Mouse (Mus musculus) limb, embryonic 11.5 days (tissue): Measurements from ENCODE around the gene Olfr380. TPM values are rescaled to one million over a fixed set of nuclear protein-coding genes. Genes with fewer than 3 reads are reported as not detected.

Experiments
- ATAC-seq: fragments of 200-750 bp; cut with Nextera tagmentation; 2 replicates; pipeline ENCODE4 v1.8.0; 2017; ENCODE audit warnings: low read depth; ENCODE audit not compliant: insufficient number of reproducible peaks, low FRiP score, low TSS enrichment
- DNase-seq: peaks from one replicate; pipeline ENCODE4 v3.0.0-alpha.2; 2015; ENCODE audit warnings: low spot score
- H3K27ac ChIP-seq: fragments of 300-500 bp; sonication (generic); replicated peaks from 2 replicates; pipeline ENCODE4 v1.5.1; 2014; ENCODE audit warnings: low read depth, mild to moderate bottlenecking, low read length
- H3K27me3 ChIP-seq: fragments of 300-500 bp; sonication (generic); 2 replicates; pipeline ENCODE4 v1.6.1; 2014; ENCODE audit warnings: mild to moderate bottlenecking, low read length, mixed read lengths; ENCODE audit not compliant: control insufficient read depth, insufficient read depth
- H3K36me3 ChIP-seq: fragments of 300-500 bp; sonication (generic); 2 replicates; pipeline ENCODE4 v1.6.1; 2014; ENCODE audit warnings: mild to moderate bottlenecking, low read length, moderate library complexity, mixed read lengths; ENCODE audit not compliant: control insufficient read depth, insufficient read depth
- H3K4me1 ChIP-seq: fragments of 300-500 bp; sonication (generic); 2 replicates; pipeline ENCODE4 v1.6.1; 2014; ENCODE audit warnings: low read length, mixed read lengths; ENCODE audit not compliant: control insufficient read depth, insufficient read depth
- H3K4me2 ChIP-seq: fragments of 300-500 bp; sonication (generic); 2 replicates; pipeline ENCODE4 v1.6.1; 2014; ENCODE audit warnings: low read depth, mild to moderate bottlenecking, moderate library complexity; ENCODE audit not compliant: severe bottlenecking
- H3K4me3 ChIP-seq: fragments of 300-500 bp; sonication (generic); 2 replicates; pipeline ENCODE4 v1.5.1; 2014; ENCODE audit warnings: low read depth, low read length
- H3K9ac ChIP-seq: fragments of 300-500 bp; sonication (generic); 2 replicates; pipeline ENCODE4 v1.6.1; 2014; ENCODE audit warnings: mild to moderate bottlenecking, low read length
- H3K9me3 ChIP-seq: fragments of 300-500 bp; sonication (generic); 2 replicates; pipeline ENCODE4 v1.6.1; 2016; ENCODE audit warnings: low read length; ENCODE audit not compliant: control insufficient read depth
- WGBS: fragments of 180-500 bp; shearing (Covaris S2); extraction: QIAGEN DNeasy Blood & Tissue Kit; methylation state at CpG from one replicate; pipeline ENCODE4 v1.1.7; 2014; 5-methylcytosine and 5-hydroxymethylcytosine counted together
- polyA plus RNA-seq: library from polyadenylated mRNA; unstranded; fragments of >200 nt; fragmentation: Nextera tagmentation; extraction: Ambion mirVana; gene quantifications from 2 replicates; pipeline ENCODE4 v1.2.1, GENCODE M21; 2014

Gene Olfr380
- not detected in 2 replicates for polyA plus RNA-seq

GRCm38 (mm10) chr11:73457408-73457807, at the start of gene Olfr380:
Gene Olfr380, minus strand, starts transcription at chr11:73457508.
- Histone ChIP-seq H3K36me3 (no peaks in the 10 kb centered on the region), H3K4me3 (no peak within 1 kb of the TSS), H3K4me2 (no peak within 1 kb of the TSS), H3K9me3 (no peaks in the 10 kb centered on the region; the same call in 1 of the 2 replicates), H3K9ac (no peak within 1 kb of the TSS), H3K27me3 (no peaks in the 10 kb centered on the region), H3K4me1 (no peaks in the 10 kb centered on the region), H3K27ac (no peak within 1 kb of the TSS)
- WGBS = 95% methylated on average over 1 of the region's 1 CpGs
- no peak for DNase-seq
- no peak for ATAC-seq

- Histone ChIP-seq H3K9ac (no peak within 1 kb of the TSS), H3K27ac (no peak within 1 kb of the TSS), H3K4me1 (no peaks in the 10 kb centered on the region), H3K4me3 (no peak within 1 kb of the TSS), H3K27me3 (no peaks in the 10 kb centered on the region), H3K4me2 (no peak within 1 kb of the TSS), H3K9me3 (no peaks in the 10 kb centered on the region), H3K36me3 (no peaks in the 10 kb centered on the region)
- ATAC-seq = no peak
- no peak for DNase-seq
Measured at GRCm38 (mm10) chr11:73491503-73491902, 34.2 kb upstream of the Olfr380 start, which contains the start of gene Olfr381. Gene Olfr381, minus strand, starts transcription at chr11:73491603.

GRCm38 (mm10) chr11:73428377-73428776, 28.9 kb downstream of the Olfr380 start, which contains the start of gene Olfr378:
Gene Olfr378, minus strand, starts transcription at chr11:73428477.
- no peak for ATAC-seq
- Histone ChIP-seq H3K27me3 (no peaks in the 10 kb centered on the region), H3K4me3 (no peak within 1 kb of the TSS), H3K9me3 (no peaks in the 10 kb centered on the region), H3K9ac (no peak within 1 kb of the TSS), H3K27ac (no peak within 1 kb of the TSS), H3K4me1 (no peaks in the 10 kb centered on the region), H3K4me2 (no peak within 1 kb of the TSS), H3K36me3 (no peaks in the 10 kb centered on the region)
- WGBS = 88% methylated on average over 1 of the region's 1 CpGs
- no peak for DNase-seq

Other genes starting within 250 kb of the Olfr380 start
- gene Trpv1, start 223.2 kb downstream of the Olfr380 start, polyA plus RNA-seq = 0.09 TPM in 2 replicates
- 0.08 TPM in 1 of 2 replicates, not detected in the other for gene Trpv3, start 190.1 kb downstream of the Olfr380 start, polyA plus RNA-seq
- gene Aspa, start 127.9 kb downstream of the Olfr380 start, polyA plus RNA-seq = not detected in 2 replicates
- not detected in 2 replicates for gene Gm49340, start 127.8 kb downstream of the Olfr380 start, polyA plus RNA-seq
- not detected in 2 replicates for gene Spata22, start 127.8 kb downstream of the Olfr380 start, polyA plus RNA-seq
- gene Olfr20, start 106.7 kb downstream of the Olfr380 start, polyA plus RNA-seq = not detected in 2 replicates
- not detected in 2 replicates for gene Olfr376, start 86.3 kb downstream of the Olfr380 start, polyA plus RNA-seq
- not detected in 2 replicates for gene Olfr1, start 57.9 kb downstream of the Olfr380 start, polyA plus RNA-seq
- gene Olfr378, start 29.0 kb downstream of the Olfr380 start, polyA plus RNA-seq = not detected in 2 replicates
- gene Olfr381, start 34.1 kb upstream of the Olfr380 start, polyA plus RNA-seq = not detected in 2 replicates
- gene Olfr382, start 59.7 kb upstream of the Olfr380 start, polyA plus RNA-seq = not detected in 2 replicates
- not detected in 2 replicates for gene Olfr385, start 135.5 kb upstream of the Olfr380 start, polyA plus RNA-seq
- gene Olfr384, start 141.1 kb upstream of the Olfr380 start, polyA plus RNA-seq = not detected in 2 replicates
- gene Zfp735, start 231.3 kb upstream of the Olfr380 start, polyA plus RNA-seq = not detected in 2 replicates